Mouse (Mus musculus) CH12.LX (cell line): ENCODE data around the gene 4930438A08Rik. TPM values are rescaled to one million over a fixed set of nuclear protein-coding genes. Genes with fewer than 3 reads are reported as not detected.

ENCODE experiments used
- DNase-seq: peaks from one replicate; pipeline ENCODE4 v3.0.0-alpha.2; 2013; ENCODE audit errors: extremely low read depth
- H3K27ac ChIP-seq: 2 replicates; pipeline ENCODE4 v1.5.1; 2012; ENCODE audit warnings: low read depth, mild to moderate bottlenecking, control low read depth, moderate library complexity; ENCODE audit not compliant: insufficient read depth
- H3K27me3 ChIP-seq: replicated peaks from 2 replicates; pipeline ENCODE3; 2012; ENCODE audit warnings: inconsistent platforms
- H3K36me3 ChIP-seq, 2 experiments: replicated peaks in 1 of 2; 2 replicates each; pipeline versions ENCODE3 to v1.6.1; 2012; ENCODE audit warnings: inconsistent platforms in 1 of 2, low read length in 1 of 2, mild to moderate bottlenecking in 1 of 2, mixed read lengths in 1 of 2, moderate library complexity in 1 of 2; ENCODE audit not compliant: control insufficient read depth in 1 of 2, insufficient read depth in 1 of 2
- H3K4me1 ChIP-seq, 2 experiments: 2 replicates each; pipeline ENCODE4 v1.6.1; 2012; ENCODE audit warnings: inconsistent platforms in 1 of 2, moderate library complexity in 1 of 2; ENCODE audit not compliant: insufficient read depth in 2 of 2, control insufficient read depth in 1 of 2
- H3K4me2 ChIP-seq: 2 replicates; pipeline ENCODE4 v1.6.1; 2012; ENCODE audit warnings: low read depth, mild to moderate bottlenecking, control low read depth; ENCODE audit not compliant: poor library complexity, insufficient read depth, severe bottlenecking
- H3K4me3 ChIP-seq, 3 experiments: fragments of 150-350 bp in 1 of 3; sonication (generic) in 1 of 3; replicated peaks in 1 of 3; 2 replicates each; pipeline versions ENCODE3 to v1.5.1; 2011 to 2012; ENCODE audit warnings: low read depth in 2 of 3, low read length in 2 of 3, mild to moderate bottlenecking in 2 of 3, moderate library complexity in 2 of 3, control low read depth in 1 of 3, improper control_type of control experiment in 1 of 3, inconsistent platforms in 1 of 3, mixed read lengths in 1 of 3; ENCODE audit not compliant: poor library complexity in 1 of 3
- H3K79me2 ChIP-seq: replicated peaks from 2 replicates; pipeline ENCODE4 v1.6.1; 2012; ENCODE audit warnings: mild to moderate bottlenecking, moderate library complexity; ENCODE audit not compliant: control insufficient read depth, poor library complexity, insufficient read depth, severe bottlenecking; ENCODE audit errors: extremely low read depth
- H3K9ac ChIP-seq: 2 replicates; pipeline ENCODE4 v1.6.1; 2012; ENCODE audit warnings: low read depth, mild to moderate bottlenecking, control low read depth, moderate library complexity; ENCODE audit not compliant: insufficient read depth
- H3K9me3 ChIP-seq: replicated peaks from 2 replicates; pipeline ENCODE3; 2012; ENCODE audit warnings: low read length, inconsistent platforms, mixed read lengths
- CHD2 ChIP-seq: IDR thresholded peaks from 2 replicates; pipeline ENCODE4 v1.6.1; 2011; ENCODE audit warnings: low read length, improper control_type of control experiment
- CTCF ChIP-seq, 2 experiments: IDR thresholded peaks in 1 of 2; conservative IDR thresholded peaks in 1 of 2; 2 replicates each; pipeline ENCODE4 v1.5.1; 2011 to 2012; ENCODE audit warnings: low read depth in 2 of 2, low read length in 2 of 2, improper control_type of control experiment in 1 of 2, inconsistent platforms in 1 of 2, mild to moderate bottlenecking in 1 of 2, moderate library complexity in 1 of 2
- E2F4 ChIP-seq: IDR thresholded peaks from 2 replicates; pipeline ENCODE4 v1.6.1; 2011; ENCODE audit warnings: low read depth, low read length, improper control_type of control experiment; ENCODE audit not compliant: insufficient replicate concordance
- EP300 ChIP-seq: IDR thresholded peaks from 2 replicates; pipeline ENCODE4 v1.6.1; 2011; ENCODE audit warnings: low read length, improper control_type of control experiment
- ETS1 ChIP-seq: conservative IDR thresholded peaks from 2 replicates; pipeline ENCODE4 v1.6.1; 2012; ENCODE audit warnings: low read depth, mild to moderate bottlenecking, inconsistent platforms, low read length, improper control_type of control experiment, moderate library complexity
- HCFC1 ChIP-seq: IDR thresholded peaks from 2 replicates; pipeline ENCODE4 v1.6.1; 2012; ENCODE audit warnings: low read depth, mild to moderate bottlenecking, inconsistent platforms, low read length, improper control_type of control experiment
- IRF4 ChIP-seq: IDR thresholded peaks from 2 replicates; pipeline ENCODE4 v1.6.1; 2014; ENCODE audit warnings: low read depth, mild to moderate bottlenecking, inconsistent platforms, low read length, improper control_type of control experiment
- JUND ChIP-seq: conservative IDR thresholded peaks from 2 replicates; pipeline ENCODE4 v1.6.1; 2011; ENCODE audit warnings: low read depth, low read length, improper control_type of control experiment
- MAX ChIP-seq: IDR thresholded peaks from 2 replicates; pipeline ENCODE4 v1.6.1; 2011; ENCODE audit warnings: low read length, improper control_type of control experiment
- MAZ ChIP-seq: IDR thresholded peaks from 2 replicates; pipeline ENCODE4 v1.6.1; 2012; ENCODE audit warnings: low read depth, mild to moderate bottlenecking, inconsistent platforms, low read length, improper control_type of control experiment, moderate library complexity
- MEF2A ChIP-seq: IDR thresholded peaks from 2 replicates; pipeline ENCODE4 v1.6.1; 2014; ENCODE audit warnings: low read depth, mild to moderate bottlenecking, inconsistent platforms, low read length, improper control_type of control experiment, borderline replicate concordance
- MYC ChIP-seq: IDR thresholded peaks from 2 replicates; pipeline ENCODE4 v1.6.1; 2011; ENCODE audit warnings: low read depth, mild to moderate bottlenecking, improper control_type of control experiment, low read length
- PAX5 ChIP-seq: IDR thresholded peaks from 2 replicates; pipeline ENCODE4 v1.6.1; 2012; ENCODE audit warnings: low read length, inconsistent platforms, mixed read lengths
- POLR2A ChIP-seq: IDR thresholded peaks from 2 replicates; pipeline ENCODE4 v1.6.1; 2011; ENCODE audit warnings: low read depth, mild to moderate bottlenecking, improper control_type of control experiment, low read length
- POLR2AphosphoS2 ChIP-seq: IDR thresholded peaks from 2 replicates; pipeline ENCODE4 v1.6.1; 2011; ENCODE audit warnings: low read depth, low read length, improper control_type of control experiment
- RAD21 ChIP-seq: IDR thresholded peaks from 2 replicates; pipeline ENCODE4 v1.6.1; 2011; ENCODE audit warnings: low read depth, mild to moderate bottlenecking, low read length, improper control_type of control experiment, moderate library complexity
- RCOR1 ChIP-seq: conservative IDR thresholded peaks from 2 replicates; pipeline ENCODE4 v1.6.1; 2012; ENCODE audit warnings: low read depth, mild to moderate bottlenecking, inconsistent platforms, low read length, improper control_type of control experiment
- SIN3A ChIP-seq: IDR thresholded peaks from 2 replicates; pipeline ENCODE4 v1.6.1; 2012; ENCODE audit warnings: low read length, improper control_type of control experiment, inconsistent platforms
- SMC3 ChIP-seq: IDR thresholded peaks from 2 replicates; pipeline ENCODE4 v1.6.1; 2011; ENCODE audit warnings: low read depth, low read length, improper control_type of control experiment
- TCF12 ChIP-seq: IDR thresholded peaks from 2 replicates; pipeline ENCODE4 v1.6.1; 2014; ENCODE audit warnings: low read depth, mild to moderate bottlenecking, inconsistent platforms, low read length, improper control_type of control experiment
- USF1 ChIP-seq: IDR thresholded peaks from 2 replicates; pipeline ENCODE4 v1.6.1; 2014; ENCODE audit warnings: low read depth, mild to moderate bottlenecking, inconsistent platforms, low read length, improper control_type of control experiment
- USF2 ChIP-seq: conservative IDR thresholded peaks from 2 replicates; pipeline ENCODE4 v1.6.1; 2011; ENCODE audit warnings: low read depth, low read length, improper control_type of control experiment
- ZC3H11A ChIP-seq: IDR thresholded peaks from 2 replicates; pipeline ENCODE4 v1.6.1; 2012; ENCODE audit warnings: low read depth, mild to moderate bottlenecking, inconsistent platforms, low read length, improper control_type of control experiment
- ZKSCAN1 ChIP-seq: IDR thresholded peaks from 2 replicates; pipeline ENCODE4 v1.6.1; 2012; ENCODE audit warnings: low read depth, inconsistent platforms, low read length, improper control_type of control experiment, borderline replicate concordance
- ZMIZ1 ChIP-seq: IDR thresholded peaks from 2 replicates; pipeline ENCODE4 v1.6.1; 2012; ENCODE audit warnings: low read depth, mild to moderate bottlenecking, inconsistent platforms, low read length, improper control_type of control experiment
- ZNF384 ChIP-seq: IDR thresholded peaks from 2 replicates; pipeline ENCODE4 v1.6.1; 2012; ENCODE audit warnings: low read depth, low read length, improper control_type of control experiment, inconsistent platforms
- dilution Hi-C: fragments of 300-500 bp; cut with MboI; formaldehyde crosslinking; loops from 2 replicates; pipeline ENCODE4 v1.14.3; 2020; ENCODE audit warnings: low sequenced_read_pairs; ENCODE audit not compliant: extremely low pct_unique_long_range_greater_than_20kb, extremely low pct_ligation_motif_present
- in situ Hi-C: fragments of 300-500 bp; cut with MboI; formaldehyde crosslinking; loops from 3 replicates; pipeline ENCODE4 v1.14.3; 2019; ENCODE audit warnings: low sequenced_read_pairs, low pct_ligation_motif_present, low pct_unique_long_range_greater_than_20kb, mixed read lengths
- polyA plus RNA-seq: library from polyadenylated mRNA; unstranded; fragments of >175 nt; gene quantifications from 2 replicates; pipeline ENCODE4 v1.2.1, GENCODE M21; 2012; ENCODE audit warnings: low read depth; ENCODE audit not compliant: insufficient read length
- total RNA-seq, 2 experiments: library from RNA; depleted of rRNA; stranded (reverse); fragments of 300-350 nt in 1 of 2; fragments of >200 nt in 1 of 2; gene quantifications; 2 replicates each; pipeline ENCODE4 v1.2.3; 2012 to 2014

4930438A08Rik gene
- total and polyA plus RNA-seq, 3 experiments, result not detected

DNA sequence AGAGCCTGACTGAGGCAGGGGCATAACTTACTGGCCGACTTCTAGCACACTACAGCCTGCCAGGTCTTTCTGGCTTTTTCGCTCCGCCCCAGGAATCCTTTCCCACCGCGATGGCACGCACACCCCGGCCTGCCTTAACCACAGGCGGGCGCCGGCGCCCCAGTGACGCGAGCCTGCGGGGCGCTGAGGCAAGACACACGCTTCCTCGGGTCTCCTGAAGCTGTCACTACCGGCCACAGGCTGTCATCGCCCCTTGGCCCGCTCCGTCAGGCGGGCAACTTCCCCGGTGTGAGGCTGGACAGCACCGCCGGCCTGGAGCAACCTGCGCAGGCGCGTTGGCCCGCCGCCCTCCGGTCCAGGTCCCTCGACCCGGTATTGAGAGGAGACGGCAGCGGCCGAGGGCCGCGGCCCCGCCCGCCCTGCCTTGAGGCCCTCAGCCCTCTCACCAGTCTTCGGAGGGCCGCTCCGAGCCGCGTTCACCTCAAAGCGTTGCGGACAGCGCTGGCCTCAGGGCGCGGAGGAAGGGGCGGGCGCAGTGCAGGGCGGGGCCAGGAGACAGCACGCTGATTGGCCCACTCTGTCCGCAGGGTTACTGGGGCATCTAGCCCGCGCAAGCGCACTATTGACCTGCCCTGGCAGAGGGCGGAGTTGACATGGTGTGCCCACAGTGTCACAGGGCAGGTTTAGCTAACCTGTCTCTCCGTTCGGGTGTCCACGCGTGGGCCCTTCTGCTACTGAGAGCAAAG, 48.4 kb downstream of the 4930438A08Rik start (continued):
- TF ChIP-seq ZC3H11A (no peak), MYC (peak; percentile 63; the same call in 1 of the 2 replicates), POLR2A (peak; percentile 93), JUND (no peak), EP300 (0 out of 2 replicates have a peak, but pooled peaks have one; percentile 15), MAX (peak; percentile 57), POLR2AphosphoS2 (peak; percentile 99), ETS1 (no peak; the same call in 1 of the 2 replicates), RAD21 (no peak), HCFC1 (peak; percentile 77), RCOR1 (peak; percentile 83), CHD2 (peak; percentile 80; the same call in 1 of the 2 replicates), USF2 (no peak), USF1 (no peak), TCF12 (peak; percentile 91), SMC3 (no peak; the same call in 1 of the 2 replicates), E2F4 (0 out of 2 replicates have a peak, but pooled peaks have one; percentile 27), ZMIZ1 (peak; percentile 93)

- H3K4me2 ChIP-seq, result peak overlapping the region; percentile 78
- H3K4me3 ChIP-seq, result peak overlapping the region; percentile 60 to 73 (median 68)
- in situ Hi-C loops (no loop called here), dilution Hi-C loops (no loop called here)
- H3K36me3 ChIP-seq, result peaks cover 20 to 65% of the 10 kb centered on the region in 2 experiments
- peak overlapping the region; percentile 35; the same call in 1 of the 2 replicates for H3K27ac ChIP-seq
- H3K27me3 ChIP-seq, result no peaks in the 10 kb centered on the region
- H3K9ac ChIP-seq, result peak overlapping the region; percentile 50
- peaks cover 9 to 42% of the 10 kb centered on the region in 2 experiments for H3K4me1 ChIP-seq
- peak; percentile 24 for DNase-seq
- peaks cover 22% of the 10 kb centered on the region for H3K79me2 ChIP-seq
- TF ChIP-seq CTCF (conservative IDR thresholded peaks at IDR 0.05 in 1 of 2, IDR thresholded peaks at IDR 0.05 in 1 of 2; ENCODE audit: low read depth in 2 of 2, low read length in 2 of 2) (no peak), IRF4 (no peak), CHD2 (no peak), ZNF384 (no peak), ZKSCAN1 (no peak), HCFC1 (no peak), USF2 (no peak), MEF2A (no peak), MAZ (no peak), ZC3H11A (no peak), USF1 (no peak), RCOR1 (no peak), SIN3A (no peak), SMC3 (no peak), ETS1 (no peak), PAX5 (no peak), EP300 (no peak), TCF12 (no peak)
- H3K9me3 ChIP-seq, result peaks cover 4% of the 10 kb centered on the region
Measured at GRCm38 (mm10) chr11:58323570-58324340, 49.2 kb downstream of the 4930438A08Rik start.
